Mouse (Mus musculus) liver, postnatal 0 days (tissue): ENCODE data around the gene Slc6a11. TPM values are rescaled to one million over a fixed set of nuclear protein-coding genes. Genes with fewer than 3 reads are reported as not detected.

ENCODE experiments used
- ATAC-seq: fragments of 200-750 bp; cut with Nextera tagmentation; 2 replicates; pipeline ENCODE4 v1.8.0; 2017; ENCODE audit warnings: mild to moderate bottlenecking, moderate library complexity
- DNase-seq: peaks from one replicate; pipeline ENCODE4 v3.0.0-alpha.2; 2016
- H3K27ac ChIP-seq: fragments of 300-500 bp; sonication (generic); 2 replicates; pipeline ENCODE4 v1.5.1; 2014; ENCODE audit warnings: antibody characterized with exemption, moderate library complexity, mild to moderate bottlenecking, low read depth
- H3K27me3 ChIP-seq: fragments of 300-500 bp; sonication (generic); 2 replicates; pipeline ENCODE4 v1.6.1; 2014; ENCODE audit warnings: low read length, control low read depth, mixed read lengths; ENCODE audit not compliant: insufficient read depth
- H3K36me3 ChIP-seq: fragments of 300-500 bp; sonication (generic); replicated peaks from 2 replicates; pipeline ENCODE4 v1.6.1; 2014; ENCODE audit warnings: mild to moderate bottlenecking, control low read depth, low read length, moderate library complexity, mixed read lengths; ENCODE audit not compliant: insufficient read depth
- H3K4me1 ChIP-seq: fragments of 300-500 bp; sonication (generic); 2 replicates; pipeline ENCODE4 v1.6.1; 2014; ENCODE audit warnings: antibody characterized with exemption, mild to moderate bottlenecking, control low read depth; ENCODE audit not compliant: insufficient read depth
- H3K4me2 ChIP-seq: fragments of 300-500 bp; sonication (generic); 2 replicates; pipeline ENCODE4 v1.6.1; 2014; ENCODE audit warnings: low read depth, mild to moderate bottlenecking, low read length, moderate library complexity, mixed read lengths
- H3K4me3 ChIP-seq: fragments of 300-500 bp; sonication (generic); 2 replicates; pipeline ENCODE4 v1.5.1; 2014; ENCODE audit warnings: low read depth, low read length
- H3K9ac ChIP-seq: fragments of 300-500 bp; sonication (generic); replicated peaks from 2 replicates; pipeline ENCODE4 v1.6.1; 2014; ENCODE audit warnings: mild to moderate bottlenecking, moderate library complexity
- H3K9me3 ChIP-seq: fragments of 300-500 bp; sonication (generic); 2 replicates; pipeline ENCODE4 v1.6.1; 2016; ENCODE audit warnings: mild to moderate bottlenecking, control low read depth, low read length, mixed read lengths
- CTCF ChIP-seq: sonication (generic); IDR thresholded peaks from 2 replicates; pipeline ENCODE4 v1.5.1; 2016; ENCODE audit warnings: antibody characterized with exemption, low read depth
- EP300 ChIP-seq: IDR thresholded peaks from 2 replicates; pipeline ENCODE4 v1.6.1; 2016; ENCODE audit warnings: antibody characterized with exemption, low read depth, mild to moderate bottlenecking
- WGBS: fragments of 180-500 bp; shearing (Covaris S2); extraction: QIAGEN DNeasy Blood & Tissue Kit; methylation state at CpG from one replicate; pipeline ENCODE4 v1.1.7; 2014; ENCODE audit not compliant: insufficient replicate concordance; 5-methylcytosine and 5-hydroxymethylcytosine counted together
- polyA plus RNA-seq: library from polyadenylated mRNA; unstranded; fragments of >200 nt; fragmentation: Nextera tagmentation; extraction: Ambion mirVana; gene quantifications from 2 replicates; pipeline ENCODE4 v1.2.1, GENCODE M21; 2015

The Slc6a11 gene
- polyA plus RNA-seq, 1 experiment from 2014 or later: 0.05 TPM

DNA sequence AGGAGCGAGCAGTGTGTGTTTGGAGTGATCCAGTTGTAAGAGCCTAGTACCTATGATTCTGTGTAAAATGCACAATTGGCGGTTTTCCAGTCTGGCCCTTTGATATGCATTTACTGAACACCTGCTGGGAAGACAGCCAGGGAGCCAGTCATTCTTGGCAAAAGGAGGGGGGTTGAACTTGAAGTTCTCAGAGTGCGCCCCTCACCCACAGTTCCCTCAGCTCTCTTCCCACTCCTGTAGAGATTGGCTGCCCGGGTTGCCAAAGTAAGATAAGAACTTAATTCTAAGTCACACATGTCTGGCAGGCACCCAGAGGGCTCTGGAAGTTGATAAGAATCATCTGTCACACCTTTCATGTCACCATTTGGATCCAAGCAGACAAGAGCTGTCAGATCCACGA lies 133.4 kb downstream of the Slc6a11 start:
- DNase-seq: no peak
- Histone ChIP-seq H3K27ac (no peak overlapping the region), H3K27me3 (no peaks in the 10 kb centered on the region), H3K4me1 (no peaks in the 10 kb centered on the region), H3K9ac (no peak overlapping the region), H3K36me3 (no peaks in the 10 kb centered on the region), H3K4me2 (no peak overlapping the region), H3K9me3 (no peaks in the 10 kb centered on the region), H3K4me3 (no peak overlapping the region)
- no peak for ATAC-seq
- TF ChIP-seq EP300 (no peak), CTCF (no peak)
- WGBS: 50% methylated on average over 5 of the region's 5 CpGs

DNA sequence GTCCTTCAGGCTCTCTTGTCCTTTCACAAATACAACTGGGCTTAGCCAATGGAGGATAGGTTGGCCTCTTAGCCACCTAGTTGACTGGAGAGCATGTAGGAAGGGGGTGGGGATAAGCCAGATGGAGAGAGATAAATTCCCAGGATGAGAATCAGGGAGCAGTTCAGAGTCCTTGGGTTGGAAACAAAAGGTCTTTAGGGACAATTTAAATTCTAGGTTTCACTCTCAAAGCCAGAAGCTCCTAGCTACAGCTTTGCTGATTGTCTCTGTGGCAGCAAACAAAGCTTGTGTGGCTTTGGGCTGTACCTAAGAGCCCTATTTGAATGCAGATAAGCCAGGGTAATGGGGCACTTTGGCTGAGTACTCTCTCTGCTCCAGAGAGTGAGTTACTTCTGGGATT lies 135.2 kb downstream of the Slc6a11 start:
- Histone ChIP-seq H3K4me3 (no peak overlapping the region), H3K4me2 (no peak overlapping the region), H3K27me3 (no peaks in the 10 kb centered on the region), H3K27ac (no peak overlapping the region), H3K36me3 (no peaks in the 10 kb centered on the region), H3K9ac (no peak overlapping the region), H3K9me3 (no peaks in the 10 kb centered on the region), H3K4me1 (no peaks in the 10 kb centered on the region)
- DNase-seq: no peak
- ATAC-seq: no peak
- TF ChIP-seq CTCF (no peak), EP300 (no peak)

DNA sequence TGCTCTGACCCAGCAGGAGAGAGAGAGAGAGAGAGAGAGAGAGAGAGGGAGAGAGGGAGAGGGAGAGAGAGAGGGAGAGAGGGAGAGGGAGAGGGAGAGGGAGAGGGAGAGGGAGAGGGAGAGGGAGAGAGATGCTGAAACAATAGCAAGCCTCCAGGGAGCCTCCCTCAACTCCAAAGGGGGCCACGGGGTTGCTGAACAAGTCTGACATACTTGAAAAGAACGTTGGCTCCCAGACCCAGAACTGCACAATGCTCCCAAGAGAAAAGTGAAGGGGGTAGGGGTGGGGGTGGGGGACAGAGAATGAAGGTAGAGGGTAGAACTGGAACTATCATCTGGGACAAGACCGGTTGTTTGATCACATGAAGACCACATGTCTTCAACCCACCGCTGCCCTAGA lies 136.9 kb downstream of the Slc6a11 start:
- Histone ChIP-seq H3K27ac (no peak overlapping the region), H3K4me3 (no peak overlapping the region), H3K9ac (no peak overlapping the region), H3K4me1 (no peaks in the 10 kb centered on the region), H3K27me3 (no peaks in the 10 kb centered on the region), H3K36me3 (no peaks in the 10 kb centered on the region), H3K4me2 (no peak overlapping the region), H3K9me3 (no peaks in the 10 kb centered on the region)
- 39% methylated on average over 4 of the region's 4 CpGs for WGBS
- ATAC-seq (no peak), DNase-seq (no peak)
- TF ChIP-seq CTCF: no peak
- no peak for TF ChIP-seq EP300

DNA sequence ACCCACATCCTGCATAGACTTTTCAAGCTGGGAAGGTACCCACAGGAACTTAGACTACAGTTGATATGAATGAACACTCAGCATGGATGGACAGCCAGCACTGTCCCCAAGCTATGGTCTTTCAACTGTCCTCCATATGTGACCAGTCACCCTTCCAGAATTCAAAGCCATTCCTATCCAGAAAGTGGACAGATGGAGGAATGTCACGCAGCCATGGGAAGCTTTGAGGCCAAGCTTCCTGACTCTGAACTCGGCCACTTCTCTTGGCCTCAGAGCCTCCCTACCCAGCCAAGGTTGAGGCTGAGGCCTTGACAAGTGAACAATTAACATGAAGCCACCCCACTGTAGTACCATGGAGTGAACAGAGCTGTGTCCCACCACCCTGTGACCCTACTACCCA lies 138.5 kb downstream of the Slc6a11 start:
- no peaks in the 10 kb centered on the region for H3K27me3 ChIP-seq
- H3K9me3 ChIP-seq: no peaks in the 10 kb centered on the region
- TF ChIP-seq CTCF (no peak), EP300 (no peak)
- DNase-seq (no peak), ATAC-seq (no peak)
- no peak overlapping the region for H3K27ac ChIP-seq
- H3K9ac ChIP-seq: no peak overlapping the region
- no peaks in the 10 kb centered on the region for H3K36me3 ChIP-seq
- H3K4me1 ChIP-seq: no peaks in the 10 kb centered on the region
- H3K4me3 ChIP-seq: no peak overlapping the region
- WGBS: 69% methylated on average over 2 of the region's 2 CpGs
- H3K4me2 ChIP-seq: no peak overlapping the region

DNA sequence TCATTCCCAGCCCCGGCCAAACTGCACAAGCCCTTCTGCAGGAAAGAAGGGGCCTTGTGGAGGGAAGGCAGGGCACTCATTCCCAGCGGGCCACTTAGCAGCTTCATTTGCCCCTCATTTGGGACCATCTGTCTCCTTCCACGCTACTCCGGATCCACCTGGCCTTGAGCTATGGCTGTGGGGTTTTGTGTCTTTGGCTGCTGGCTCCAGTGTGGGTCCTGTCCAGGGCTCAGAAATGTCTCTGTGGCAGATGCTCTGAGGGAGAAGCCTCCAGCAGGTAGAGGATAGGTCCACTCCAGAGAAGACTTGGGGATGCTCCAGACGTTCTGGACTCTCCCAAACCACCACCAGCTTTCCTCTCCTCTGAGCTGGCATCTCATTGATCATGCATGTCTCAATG lies 139.8 kb downstream of the Slc6a11 start:
- no peak for ATAC-seq
- H3K4me2 ChIP-seq: no peak overlapping the region
- H3K27me3 ChIP-seq: no peaks in the 10 kb centered on the region
- no peak overlapping the region for H3K27ac ChIP-seq
- H3K9ac ChIP-seq: no peak overlapping the region
- H3K4me3 ChIP-seq: no peak overlapping the region
- no peak for DNase-seq
- H3K4me1 ChIP-seq: no peaks in the 10 kb centered on the region
- whole genome bisulfite sequencing: 55% methylated on average over 5 of the region's 5 CpGs
- H3K9me3 ChIP-seq: no peaks in the 10 kb centered on the region
- no peak for TF ChIP-seq EP300
- no peak for TF ChIP-seq CTCF
- no peaks in the 10 kb centered on the region for H3K36me3 ChIP-seq

DNA sequence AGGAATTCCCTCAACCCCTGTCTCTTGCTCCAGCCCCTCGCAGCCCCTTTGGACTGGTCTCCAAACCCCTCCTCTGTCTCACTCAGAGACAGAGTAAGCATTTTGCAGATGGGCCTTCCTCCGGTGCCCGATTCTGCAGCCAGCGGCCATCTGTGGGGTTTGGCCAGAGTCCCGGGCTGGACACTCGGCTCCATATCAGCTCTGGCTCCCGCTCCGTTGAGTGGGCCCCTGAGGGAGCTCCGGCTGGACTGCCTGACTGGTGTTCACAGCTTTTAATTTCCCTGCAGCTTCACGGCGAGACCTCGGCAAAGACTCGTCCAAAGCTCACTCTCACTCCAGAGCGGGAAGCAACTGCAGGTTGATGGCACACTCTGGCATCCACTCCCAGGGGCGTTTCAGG lies 141.2 kb downstream of the Slc6a11 start:
- Histone ChIP-seq H3K9me3 (no peaks in the 10 kb centered on the region), H3K4me2 (no peak overlapping the region), H3K27me3 (no peaks in the 10 kb centered on the region), H3K4me3 (no peak overlapping the region), H3K36me3 (no peaks in the 10 kb centered on the region), H3K9ac (no peak overlapping the region), H3K27ac (no peak overlapping the region), H3K4me1 (no peaks in the 10 kb centered on the region)
- no peak for TF ChIP-seq CTCF
- no peak for TF ChIP-seq EP300
- DNase-seq (no peak), ATAC-seq (no peak)
- 80% methylated on average over 15 of the region's 15 CpGs for WGBS

GRCm38 (mm10) chr6:114273997-114274728 lies 143.1 kb downstream of the Slc6a11 start:
- TF ChIP-seq CTCF: no peak
- TF ChIP-seq EP300: no peak

More at GRCm38 (mm10) chr6:114273997-114274728, 143.1 kb downstream of the Slc6a11 start:
- Histone ChIP-seq H3K4me2 (no peak overlapping the region), H3K27ac (no peak overlapping the region), H3K4me1 (no peaks in the 10 kb centered on the region), H3K9ac (no peak overlapping the region), H3K9me3 (no peaks in the 10 kb centered on the region), H3K4me3 (no peak overlapping the region), H3K27me3 (no peaks in the 10 kb centered on the region), H3K36me3 (no peaks in the 10 kb centered on the region)
- DNase-seq (no peak), ATAC-seq (no peak)
- WGBS: 49% methylated on average over 14 of the region's 14 CpGs
